Mouse (Mus musculus): ENCODE results near the gene Tnfrsf9.
"Not testable (repeated sequence)": the region's sequence is repeated elsewhere in the genome, so short reads cannot be mapped to it uniquely, and the experiment has no call there.

Tnfrsf9 gene

DNA sequence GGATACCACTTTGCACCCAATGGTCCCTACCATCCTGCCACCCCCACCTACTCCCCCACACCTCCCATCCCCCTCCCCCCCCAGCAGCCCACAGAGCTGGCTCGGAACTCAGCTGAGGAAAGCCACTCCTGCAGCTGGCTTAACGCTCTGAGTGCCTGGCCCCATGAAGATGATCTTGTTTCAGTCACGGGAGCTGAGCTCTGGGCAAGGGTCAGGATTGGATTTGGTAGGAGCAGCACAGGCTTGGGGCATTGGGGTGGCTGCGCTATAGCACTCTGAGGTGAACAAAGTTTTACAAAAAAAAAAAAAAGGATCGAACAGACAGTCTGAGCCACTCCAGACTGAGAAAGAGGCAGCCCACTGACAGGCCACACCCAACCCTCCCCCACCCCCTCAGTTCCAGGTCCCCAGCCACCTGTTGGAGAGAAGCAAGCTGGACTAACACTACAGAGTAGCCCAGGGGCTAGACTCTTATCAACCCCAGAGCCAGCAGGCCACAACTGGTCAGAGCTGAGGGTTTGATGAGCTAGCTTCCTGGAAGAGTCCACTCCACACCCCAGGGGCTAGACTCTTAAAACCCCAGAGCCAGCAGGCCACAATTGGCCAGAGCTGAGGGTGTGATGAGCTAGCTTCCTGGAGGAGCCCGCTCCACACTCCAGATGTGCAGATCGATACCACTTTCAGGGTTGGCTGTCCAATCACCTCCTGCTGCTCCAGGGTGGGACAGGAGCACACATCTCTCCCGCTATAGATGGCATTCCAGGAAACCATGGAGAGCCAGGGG, 19.5 kb upstream of the Tnfrsf9 start:
- DNase-seq (ENCODE audit: low spot score) = no peak

GRCm38 (mm10) chr4:150896896-150897624, 17.3 kb upstream of the Tnfrsf9 start:
- no peak for DNase-seq (ENCODE audit: low spot score)

DNA sequence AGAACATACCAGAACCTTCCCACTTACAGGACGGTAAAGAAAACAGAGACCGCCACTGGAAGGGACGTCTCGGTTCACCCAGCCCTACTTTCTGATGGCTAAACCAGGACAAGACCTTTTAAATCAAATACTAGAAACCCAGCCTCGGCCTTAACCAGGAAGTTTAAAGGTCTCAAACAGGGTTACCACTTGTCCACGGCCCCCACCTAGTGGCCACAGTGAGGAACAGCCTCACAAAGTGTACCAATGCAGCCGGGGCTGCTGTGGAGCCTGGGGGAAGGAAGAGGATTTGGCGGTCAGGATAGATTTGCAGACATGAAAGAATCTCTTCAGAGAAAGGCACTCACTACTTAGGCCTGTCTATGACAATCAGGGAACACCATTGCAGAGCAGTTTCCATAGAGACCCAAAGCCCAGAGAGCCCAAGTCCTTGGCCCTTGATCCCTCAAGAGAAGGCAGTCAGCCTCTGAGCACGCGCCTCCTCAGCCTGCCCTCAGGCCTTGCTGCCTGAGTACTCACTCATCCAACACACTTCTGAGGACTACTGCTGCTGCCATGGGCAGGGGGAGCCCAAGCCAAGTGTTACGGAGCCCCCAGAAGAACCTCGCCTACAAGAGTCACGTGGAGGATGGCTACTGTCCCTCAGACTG, 15.5 kb upstream of the Tnfrsf9 start:
- DNase-seq (ENCODE audit: low spot score) = no peak

- DNase-seq (ENCODE audit: low spot score) = no peak
Measured at GRCm38 (mm10) chr4:150900486-150900885, 13.9 kb upstream of the Tnfrsf9 start.

- no peak for DNase-seq (ENCODE audit: low spot score)
Measured at GRCm38 (mm10) chr4:150901651-150902050, 12.7 kb upstream of the Tnfrsf9 start.

GRCm38 (mm10) chr4:150902062-150902461, 12.3 kb upstream of the Tnfrsf9 start:
- DNase-seq (ENCODE audit: low spot score) = no peak

DNA sequence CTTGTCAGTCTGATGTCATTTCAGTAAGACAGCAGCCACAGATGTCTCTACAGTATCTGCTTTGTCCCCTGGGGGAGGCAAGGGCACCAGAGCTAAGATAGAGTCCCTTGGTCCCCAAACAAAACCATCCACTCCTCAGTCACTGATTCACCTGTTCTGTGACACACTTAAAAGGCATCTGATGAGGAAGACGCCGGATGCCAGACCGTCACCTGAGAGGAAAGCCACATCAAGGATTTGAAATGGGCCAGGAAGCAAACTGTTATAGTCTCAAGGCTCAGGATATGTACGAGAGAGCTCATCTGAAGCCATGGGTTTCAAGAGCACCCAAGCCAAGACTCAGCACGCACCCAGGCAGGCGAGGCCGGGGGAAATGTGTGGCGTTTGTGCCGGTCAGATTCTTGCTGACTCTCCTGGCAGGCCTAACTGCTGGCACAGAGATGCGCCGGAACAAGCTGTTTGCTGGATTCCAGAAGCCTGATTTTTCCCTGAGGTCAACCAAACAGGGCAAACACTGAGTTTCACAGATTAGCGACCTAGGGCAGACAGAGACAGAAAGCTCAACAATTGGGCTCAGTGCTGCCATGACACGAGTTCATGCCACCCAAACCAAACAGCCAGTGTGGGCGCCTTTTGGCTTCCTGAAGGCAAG, 11.1 kb upstream of the Tnfrsf9 start:
- DNase-seq (ENCODE audit: low spot score) = no peak

DNA sequence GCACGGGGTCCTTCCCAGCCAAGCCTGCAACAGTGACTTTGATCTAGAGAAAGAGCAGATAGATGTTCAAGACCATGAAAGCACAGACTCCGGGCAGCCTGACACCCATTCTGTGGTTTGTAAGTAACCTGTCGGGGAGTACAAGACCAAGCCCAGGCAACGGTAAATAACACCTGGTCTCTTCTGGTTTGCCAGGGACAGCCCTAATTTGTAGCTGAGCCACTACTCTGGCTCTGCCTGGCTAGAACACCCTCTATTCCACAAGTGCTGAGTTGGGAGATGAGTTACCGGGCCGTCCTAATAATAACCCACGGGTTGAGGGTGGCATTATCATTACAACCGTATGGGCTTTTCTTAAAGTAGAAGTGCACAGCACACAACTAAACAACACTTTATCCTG, 7.3 kb upstream of the Tnfrsf9 start:
- DNase-seq (ENCODE audit: low spot score) = no peak

DNA sequence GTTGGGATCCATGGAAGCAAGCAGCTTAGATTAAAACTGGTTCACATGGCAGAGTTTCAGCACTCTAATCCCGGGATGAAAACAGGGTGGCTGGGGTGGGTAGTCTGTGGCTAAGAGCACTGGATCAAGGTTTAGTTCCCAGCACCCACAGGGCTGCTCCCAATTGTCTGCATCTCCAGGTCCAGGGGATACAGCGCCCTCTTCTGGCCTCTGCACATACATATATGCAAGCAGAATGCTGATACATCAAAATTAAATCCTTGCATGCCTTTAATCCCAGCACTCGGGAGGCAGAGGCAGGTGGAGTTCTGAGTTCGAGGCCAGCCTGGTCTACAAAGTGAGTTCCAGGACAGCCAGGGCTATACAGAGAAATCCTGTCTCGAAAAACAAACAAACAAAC, 5.8 kb upstream of the Tnfrsf9 start:
- DNase-seq (ENCODE audit: low spot score) = not testable (repeated sequence)

- DNase-seq (ENCODE audit: low spot score) = peak; percentile 96
Measured at GRCm38 (mm10) chr4:150909451-150910156, 4.8 kb upstream of the Tnfrsf9 start.

DNA sequence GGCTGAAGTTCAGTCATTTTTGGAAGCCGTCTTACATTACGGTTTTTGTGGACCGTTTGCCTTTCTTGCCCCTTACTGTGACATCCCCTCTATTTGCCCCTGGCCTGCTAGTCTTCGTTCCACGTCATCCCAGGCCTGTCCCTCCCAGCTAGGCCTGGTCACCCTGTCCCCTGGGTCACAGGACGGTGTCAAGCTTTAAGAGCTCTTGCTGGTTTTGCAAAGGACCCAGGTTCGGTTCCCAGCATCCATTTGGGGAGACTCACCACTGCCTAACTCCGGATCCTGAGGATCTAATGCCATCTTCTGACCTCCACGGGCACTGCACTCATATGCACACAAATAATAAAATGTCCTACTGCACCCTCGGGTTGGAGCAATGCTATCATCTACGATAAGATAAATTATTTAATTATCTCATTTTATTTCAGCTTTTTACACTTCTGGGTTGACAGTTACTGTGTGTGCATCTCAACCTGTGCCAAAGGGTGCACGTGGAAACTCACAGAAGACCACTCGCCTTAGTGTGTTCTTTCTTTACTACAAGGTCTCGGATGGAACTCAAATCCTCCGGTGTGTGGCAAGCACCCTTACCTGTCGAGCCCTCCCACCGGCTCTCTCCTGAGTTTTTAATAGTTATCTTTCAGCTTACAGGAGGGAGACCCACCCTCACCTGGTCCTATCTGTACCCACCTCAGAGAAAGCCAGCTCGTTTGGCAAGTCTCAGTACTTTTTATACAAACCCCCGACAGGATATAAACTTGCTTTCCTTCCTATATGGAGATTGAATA, 4.0 kb upstream of the Tnfrsf9 start:
- no peak for DNase-seq (ENCODE audit: low spot score)

DNA sequence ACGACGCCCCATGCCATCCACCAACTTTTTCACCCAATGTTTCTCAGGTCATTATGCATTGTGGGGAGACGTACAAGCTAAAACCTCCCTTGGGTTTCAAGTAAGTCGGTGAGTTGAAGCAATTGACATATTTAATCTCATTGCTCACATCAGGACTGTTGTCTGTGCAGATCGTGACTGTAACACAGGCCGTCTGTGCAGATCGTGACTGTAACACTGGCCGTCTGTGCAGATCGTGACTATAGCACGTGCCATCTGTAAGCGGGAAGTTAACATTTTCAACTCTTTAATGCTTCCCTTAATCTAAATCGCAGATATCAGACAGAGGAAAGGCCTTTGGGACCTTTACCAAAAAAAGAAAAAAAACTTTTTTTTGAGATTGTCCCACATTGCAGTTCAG, 619 bp upstream of the Tnfrsf9 start:
- no peak for DNase-seq (ENCODE audit: low spot score)

DNA sequence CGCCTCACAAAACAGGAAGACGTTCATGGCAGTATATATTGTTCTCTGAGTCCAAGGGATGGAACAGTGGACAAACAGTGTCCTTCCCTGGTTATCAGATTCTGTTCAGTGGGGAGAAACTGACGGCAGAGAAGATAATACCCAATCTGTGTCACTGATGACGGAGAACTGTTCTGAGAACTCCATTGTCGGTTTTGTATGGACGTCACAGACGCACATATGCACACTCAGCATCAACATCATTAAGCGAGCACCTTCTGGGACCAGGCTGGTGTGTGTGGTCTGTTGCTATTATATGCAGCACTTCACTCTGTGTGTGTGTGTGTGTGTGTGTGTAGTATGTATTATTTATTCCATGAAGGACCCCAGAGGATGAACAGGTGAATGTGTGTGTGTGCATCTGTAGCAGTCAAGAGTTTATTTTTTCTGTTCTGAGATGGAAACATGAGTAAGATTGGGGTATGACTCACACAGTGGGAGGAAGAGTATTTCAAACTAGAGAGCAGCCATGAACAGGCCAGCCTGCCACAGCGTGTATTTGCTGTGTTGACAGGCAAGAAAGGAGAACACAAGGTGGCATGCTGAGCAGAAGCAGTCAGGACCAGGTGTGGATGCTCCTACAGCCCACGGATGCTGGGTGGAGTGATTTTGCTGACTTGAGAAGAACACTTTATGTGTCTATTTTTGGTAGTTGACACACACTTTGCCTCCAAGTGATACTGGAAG, 982 bp downstream of the Tnfrsf9 start:
- DNase-seq (ENCODE audit: low spot score) = no peak

DNA sequence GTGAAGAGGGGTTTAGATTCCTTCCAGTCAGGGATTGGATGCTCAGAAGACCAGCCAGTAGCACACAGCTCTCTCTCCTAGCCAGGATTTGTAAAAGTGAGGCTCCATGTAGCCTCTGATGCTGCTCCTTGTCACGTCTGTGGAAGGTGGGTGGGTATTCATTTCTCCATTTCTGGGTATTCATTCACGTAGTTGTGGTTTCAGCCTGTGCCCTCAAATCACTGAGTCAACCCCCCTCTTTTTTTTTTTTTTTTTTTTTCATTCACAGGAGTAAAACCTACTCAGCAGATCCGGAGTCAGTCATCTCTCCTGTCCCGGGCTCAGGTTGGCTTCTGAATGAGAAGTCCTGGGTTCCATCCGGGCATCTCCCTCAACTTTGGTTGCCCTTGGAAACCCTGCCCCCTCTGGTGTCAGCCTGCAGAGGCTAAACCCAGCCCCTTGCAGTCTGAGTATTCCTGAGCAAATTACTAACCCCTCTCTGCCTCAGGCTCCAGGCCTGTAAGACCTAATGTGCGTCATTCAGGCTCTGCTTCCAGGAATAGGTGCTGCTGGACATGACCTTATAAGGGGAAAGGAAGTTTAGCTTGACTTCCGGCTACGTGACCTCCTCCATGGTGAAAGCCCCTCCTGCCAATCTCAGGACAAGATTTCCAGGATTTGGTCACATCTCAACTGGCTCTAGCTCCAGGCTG, 3.1 kb downstream of the Tnfrsf9 start:
- no peak for DNase-seq (ENCODE audit: low spot score)

DNA sequence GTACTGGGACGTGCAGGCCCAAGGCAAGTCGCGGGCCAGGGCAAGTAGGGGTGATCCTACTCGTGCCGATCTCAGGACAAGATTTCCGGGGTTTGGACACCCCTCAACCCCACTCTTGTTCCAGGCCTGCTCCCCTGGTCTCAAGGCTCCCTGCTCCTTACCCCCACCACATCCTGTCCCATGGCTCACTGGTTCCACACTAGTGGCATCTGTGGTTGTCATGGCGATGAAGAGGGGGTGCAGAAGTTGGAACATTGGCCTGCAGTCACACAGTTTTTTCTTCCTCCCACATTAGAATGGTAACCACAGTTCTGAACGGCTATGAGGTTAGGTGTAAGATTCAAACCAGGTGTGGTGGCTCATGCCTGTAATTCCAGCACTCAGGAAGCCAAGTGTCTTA, 6.8 kb downstream of the Tnfrsf9 start:
- DNase-seq (ENCODE audit: low spot score) = no peak

DNA sequence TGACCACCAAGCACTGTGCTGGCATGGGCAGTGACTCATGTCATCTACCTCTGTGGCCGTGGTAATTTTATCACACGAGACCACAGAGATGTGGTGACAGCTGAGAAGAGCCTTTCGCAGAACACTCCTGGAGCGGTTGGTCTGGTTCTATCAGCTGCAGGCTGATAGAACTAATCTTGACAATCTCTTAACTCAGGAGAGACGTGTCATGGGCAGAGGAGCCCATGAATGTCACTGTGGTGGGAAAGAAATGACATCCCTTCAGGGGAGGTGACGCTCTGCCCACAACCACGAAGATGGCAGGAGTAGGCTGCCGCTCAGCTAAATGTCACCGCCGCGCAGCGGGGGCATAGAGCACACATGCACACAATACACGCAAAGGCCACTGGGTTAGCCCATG, 9.9 kb downstream of the Tnfrsf9 start:
- DNase-seq (ENCODE audit: low spot score) = no peak

- no peak for DNase-seq (ENCODE audit: low spot score)
Measured at GRCm38 (mm10) chr4:150924936-150925335, 10.6 kb downstream of the Tnfrsf9 start.

- DNase-seq (ENCODE audit: low spot score) = no peak
Measured at GRCm38 (mm10) chr4:150925923-150926322, 11.6 kb downstream of the Tnfrsf9 start.

DNA sequence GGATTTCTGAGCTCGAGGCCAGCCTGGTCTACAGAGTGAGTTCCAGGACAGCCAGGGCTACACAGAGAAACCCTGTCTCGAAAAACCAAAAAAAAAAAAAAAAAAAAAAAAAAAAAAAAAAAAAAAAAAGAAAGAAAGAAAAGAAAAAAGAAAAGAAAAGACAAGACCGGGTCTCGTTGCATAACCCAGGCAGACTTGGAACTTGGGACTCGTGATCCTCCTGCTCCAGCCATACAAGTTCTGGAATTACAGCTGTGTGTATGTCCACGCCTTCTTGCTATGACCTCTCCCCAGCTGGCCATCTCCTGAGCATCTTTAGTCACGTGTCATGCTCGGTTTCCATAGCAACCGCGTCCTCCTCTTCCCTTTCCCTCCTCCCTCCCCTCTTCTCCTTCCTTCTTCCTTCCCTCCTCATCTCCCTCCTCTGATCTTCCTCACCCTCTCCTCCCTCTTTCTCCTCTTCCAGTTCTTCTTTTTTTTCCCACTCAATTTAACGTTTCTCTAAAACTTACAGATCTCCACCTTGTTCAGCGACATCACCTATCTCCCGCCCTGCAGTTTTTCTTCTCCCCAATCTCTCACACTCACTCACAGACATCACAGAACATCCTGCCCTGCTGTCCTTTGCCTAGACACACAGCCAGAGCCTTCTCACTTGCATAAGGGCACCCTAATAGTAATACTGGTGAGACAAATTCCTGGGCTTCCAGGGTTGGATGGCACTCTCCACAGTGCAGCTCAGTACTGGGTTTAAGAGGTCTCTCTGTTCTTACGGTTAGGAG, 12.8 kb downstream of the Tnfrsf9 start:
- DNase-seq (ENCODE audit: low spot score) = no peak
